Mouse (Mus musculus): ENCODE data around the gene Mov10l1.

Mov10l1 gene

GRCm38 (mm10) chr15:89078208-89078836 is 95.6 kb downstream of the Mov10l1 start:
- TF ChIP-seq GATA4 (IDR thresholded peaks at IDR 0.05; ENCODE audit: insufficient replicate concordance, low read length) = no peak

- TF ChIP-seq GATA4 (IDR thresholded peaks at IDR 0.05; ENCODE audit: insufficient replicate concordance, low read length) = no peak
These were observed 101.2 kb downstream of the Mov10l1 start for GRCm38 (mm10) chr15:89083906-89084305.

GRCm38 (mm10) chr15:89084826-89085225 is 102.1 kb downstream of the Mov10l1 start:
- TF ChIP-seq GATA4 (IDR thresholded peaks at IDR 0.05; ENCODE audit: insufficient replicate concordance, low read length) = no peak

GRCm38 (mm10) chr15:89088607-89089247 is 106.0 kb downstream of the Mov10l1 start, which contains the start of gene Selenoo:
Selenoo (plus strand) TSS chr15:89089084.
- TF ChIP-seq GATA4 (IDR thresholded peaks at IDR 0.05; ENCODE audit: insufficient replicate concordance, low read length) = no peak

- TF ChIP-seq GATA4 (IDR thresholded peaks at IDR 0.05; ENCODE audit: insufficient replicate concordance, low read length) = no peak
These were observed 106.7 kb downstream of the Mov10l1 start for GRCm38 (mm10) chr15:89089248-89090051.

- no peak for TF ChIP-seq GATA4 (IDR thresholded peaks at IDR 0.05; ENCODE audit: insufficient replicate concordance, low read length)
These were observed 108.0 kb downstream of the Mov10l1 start for GRCm38 (mm10) chr15:89090662-89091061.

GRCm38 (mm10) chr15:89092181-89092580 is 109.5 kb downstream of the Mov10l1 start:
- no peak for TF ChIP-seq GATA4 (IDR thresholded peaks at IDR 0.05; ENCODE audit: insufficient replicate concordance, low read length)

- no peak for TF ChIP-seq GATA4 (IDR thresholded peaks at IDR 0.05; ENCODE audit: insufficient replicate concordance, low read length)
These were observed 114.7 kb downstream of the Mov10l1 start for GRCm38 (mm10) chr15:89097450-89097849.

- TF ChIP-seq GATA4 (IDR thresholded peaks at IDR 0.05; ENCODE audit: insufficient replicate concordance, low read length) = no peak
These were observed 115.9 kb downstream of the Mov10l1 start for GRCm38 (mm10) chr15:89098616-89099015.

- TF ChIP-seq GATA4 (IDR thresholded peaks at IDR 0.05; ENCODE audit: insufficient replicate concordance, low read length) = no peak
These were observed 118.1 kb downstream of the Mov10l1 start for GRCm38 (mm10) chr15:89100823-89101222.

GRCm38 (mm10) chr15:89102646-89103045 is 119.9 kb downstream of the Mov10l1 start:
- no peak for TF ChIP-seq GATA4 (IDR thresholded peaks at IDR 0.05; ENCODE audit: insufficient replicate concordance, low read length)

GRCm38 (mm10) chr15:89103921-89104320 is 121.2 kb downstream of the Mov10l1 start:
- TF ChIP-seq GATA4 (IDR thresholded peaks at IDR 0.05; ENCODE audit: insufficient replicate concordance, low read length) = no peak

GRCm38 (mm10) chr15:89104425-89104824 is 121.7 kb downstream of the Mov10l1 start:
- no peak for TF ChIP-seq GATA4 (IDR thresholded peaks at IDR 0.05; ENCODE audit: insufficient replicate concordance, low read length)
